Mouse (Mus musculus) megakaryocyte, embryonic 14.5 days (primary cell): ENCODE data around the gene Gabpb2. TPM values are rescaled to one million over a fixed set of nuclear protein-coding genes. Genes with fewer than 3 reads are reported as not detected.
A peak's percentile ranks its signal among the peaks of the same experiment; 100 is the strongest.
"Not testable (repeated sequence)": the region's sequence is repeated elsewhere in the genome, so short reads cannot be mapped to it uniquely, and the experiment has no call there.

Experiments used
- H3K27me3 ChIP-seq: replicated peaks from 2 replicates; pipeline ENCODE3; 2012; ENCODE audit warnings: inconsistent platforms
- H3K36me3 ChIP-seq: replicated peaks from 2 replicates; pipeline ENCODE3; 2012; ENCODE audit warnings: low read length, inconsistent platforms, mixed read lengths
- H3K4me1 ChIP-seq: 2 replicates; pipeline ENCODE4 v1.6.1; 2012; ENCODE audit warnings: inconsistent platforms
- H3K4me3 ChIP-seq: replicated peaks from 2 replicates; pipeline ENCODE3; 2012; ENCODE audit warnings: moderate library complexity, mild to moderate bottlenecking, inconsistent platforms
- H3K9me3 ChIP-seq: 2 replicates; pipeline ENCODE4 v1.6.1; 2012; ENCODE audit warnings: inconsistent platforms
- FLI1 ChIP-seq: IDR thresholded peaks from 2 replicates; pipeline ENCODE4 v1.6.1; 2012; ENCODE audit warnings: low read length, inconsistent platforms, mixed read lengths
- GATA1 ChIP-seq: IDR thresholded peaks from 3 replicates; pipeline ENCODE4 v1.6.1; 2012; ENCODE audit warnings: mixed read lengths, low read length, inconsistent platforms, borderline replicate concordance
- polyA plus RNA-seq: library from polyadenylated mRNA; stranded (reverse); fragments of >175 nt; gene quantifications from 2 replicates; pipeline ENCODE4 v1.2.3, GENCODE M21; 2012; ENCODE audit warnings: low replicate concordance; ENCODE audit not compliant: insufficient read depth

Gabpb2 gene
- polyA plus RNA-seq, 1 experiment: 0.60 TPM

GRCm38 (mm10) chr3:95140795-95141194 lies 76.9 kb downstream of the Gabpb2 start:
- Histone ChIP-seq H3K4me3 (peak overlapping the region; percentile 90), H3K36me3 (peaks cover 42% of the 10 kb centered on the region), H3K4me1 (peaks cover 55% of the 10 kb centered on the region), H3K9me3 (no peaks in the 10 kb centered on the region), H3K27me3 (no peaks in the 10 kb centered on the region)
- TF ChIP-seq GATA1 (no peak), FLI1 (no peak)

GRCm38 (mm10) chr3:95140289-95140595 lies 77.5 kb downstream of the Gabpb2 start:
- peak overlapping the region; percentile 79 for H3K4me3 ChIP-seq
- H3K9me3 ChIP-seq: no peaks in the 10 kb centered on the region

GRCm38 (mm10) chr3:95139586-95140288 lies 78.0 kb downstream of the Gabpb2 start:
- Histone ChIP-seq H3K9me3 (no peaks in the 10 kb centered on the region), H3K4me3 (peak overlapping the region; percentile 79), H3K36me3 (peaks cover 42% of the 10 kb centered on the region), H3K27me3 (no peaks in the 10 kb centered on the region), H3K4me1 (peaks cover 64% of the 10 kb centered on the region)
- no peak for TF ChIP-seq FLI1
- no peak for TF ChIP-seq GATA1

More at GRCm38 (mm10) chr3:95140289-95140595, 77.5 kb downstream of the Gabpb2 start:
- TF ChIP-seq FLI1 (no peak), GATA1 (no peak)
- Histone ChIP-seq H3K36me3 (peaks cover 42% of the 10 kb centered on the region), H3K27me3 (no peaks in the 10 kb centered on the region), H3K4me1 (peaks cover 61% of the 10 kb centered on the region)

- peak overlapping the region; percentile 92 for H3K4me3 ChIP-seq
- peaks cover 58% of the 10 kb centered on the region for H3K4me1 ChIP-seq
- H3K27me3 ChIP-seq: no peaks in the 10 kb centered on the region
- H3K36me3 ChIP-seq: peaks cover 54% of the 10 kb centered on the region
- H3K9me3 ChIP-seq: no peaks in the 10 kb centered on the region
- no peak for TF ChIP-seq GATA1
- no peak for TF ChIP-seq FLI1
Observed at GRCm38 (mm10) chr3:95136336-95136735, 81.4 kb downstream of the Gabpb2 start.

GRCm38 (mm10) chr3:95135433-95136052 lies 82.2 kb downstream of the Gabpb2 start:
- Histone ChIP-seq H3K4me1 (peaks cover 50% of the 10 kb centered on the region), H3K9me3 (no peaks in the 10 kb centered on the region), H3K27me3 (no peaks in the 10 kb centered on the region), H3K36me3 (peaks cover 53% of the 10 kb centered on the region), H3K4me3 (peak overlapping the region; percentile 92)
- TF ChIP-seq GATA1 (peak; percentile 46; the same call in 1 of the 3 replicates), FLI1 (no peak)

- Histone ChIP-seq H3K27me3 (no peaks in the 10 kb centered on the region), H3K9me3 (no peaks in the 10 kb centered on the region), H3K36me3 (peaks cover 52% of the 10 kb centered on the region), H3K4me3 (peak overlapping the region; percentile 92), H3K4me1 (peaks cover 45% of the 10 kb centered on the region)
- no peak for TF ChIP-seq FLI1
- TF ChIP-seq GATA1: no peak
Observed at GRCm38 (mm10) chr3:95135023-95135422, 82.7 kb downstream of the Gabpb2 start.

GRCm38 (mm10) chr3:95134133-95134532 lies 83.6 kb downstream of the Gabpb2 start:
- Histone ChIP-seq H3K4me1 (peaks cover 37% of the 10 kb centered on the region), H3K36me3 (peaks cover 53% of the 10 kb centered on the region)
- H3K4me3 ChIP-seq, H3K27me3 ChIP-seq, H3K9me3 ChIP-seq: not testable (repeated sequence)

GRCm38 (mm10) chr3:95133680-95134101 lies 84.0 kb downstream of the Gabpb2 start, which contains the start of the genes Scnm1 and Lysmd1:
TSS of gene Scnm1 (minus strand) at chr3:95134011.
TSS of gene Lysmd1 (plus strand) at chr3:95134088.
- H3K27me3 ChIP-seq: no peaks in the 10 kb centered on the region

GRCm38 (mm10) chr3:95133176-95133575 lies 84.5 kb downstream of the Gabpb2 start:
- peaks cover 62% of the 10 kb centered on the region for H3K36me3 ChIP-seq
- peak overlapping the region; percentile 93 for H3K4me3 ChIP-seq
- H3K27me3 ChIP-seq: no peaks in the 10 kb centered on the region
- no peak for TF ChIP-seq FLI1
- TF ChIP-seq GATA1: no peak
- H3K9me3 ChIP-seq: no peaks in the 10 kb centered on the region
- H3K4me1 ChIP-seq: peaks cover 41% of the 10 kb centered on the region

More at GRCm38 (mm10) chr3:95133680-95134101, 84.0 kb downstream of the Gabpb2 start, which contains the start of the genes Scnm1 and Lysmd1:
- no peaks in the 10 kb centered on the region for H3K9me3 ChIP-seq
- TF ChIP-seq GATA1: no peak; the same call in 2 of the 3 replicates
- no peak for TF ChIP-seq FLI1
- H3K4me3 ChIP-seq: peak within 1 kb of the TSS; percentile 93
- peaks cover 58% of the 10 kb centered on the region for H3K36me3 ChIP-seq
- H3K4me1 ChIP-seq: peaks cover 37% of the 10 kb centered on the region

- not testable (repeated sequence) for H3K4me3 ChIP-seq, H3K27me3 ChIP-seq, H3K9me3 ChIP-seq
- peaks cover 38% of the 10 kb centered on the region for H3K4me1 ChIP-seq
- H3K36me3 ChIP-seq: peaks cover 64% of the 10 kb centered on the region
Observed at GRCm38 (mm10) chr3:95132389-95132788, 85.3 kb downstream of the Gabpb2 start.

Other genes with a start within 250 kb of the Gabpb2 start
- 1.4 and 2.1 TPM in 2 replicates for gene Pi4kb, start 243.2 kb downstream of the Gabpb2 start, polyA plus RNA-seq
- gene Zfp687, start 202.5 kb downstream of the Gabpb2 start, polyA plus RNA-seq: 13.6 and 16.9 TPM in 2 replicates
- gene Psmd4, start 175.3 kb downstream of the Gabpb2 start, polyA plus RNA-seq: 24.8 and 169 TPM in 2 replicates
- gene Pip5k1a, start 111.0 kb downstream of the Gabpb2 start, polyA plus RNA-seq: 6.3 and 16.2 TPM in 2 replicates
- gene Vps72, start 106.9 kb downstream of the Gabpb2 start, polyA plus RNA-seq: 231 and 749 TPM in 2 replicates
- not detected in 2 replicates for gene Tmod4, start 93.4 kb downstream of the Gabpb2 start, polyA plus RNA-seq
- gene Scnm1, start 83.9 kb downstream of the Gabpb2 start, polyA plus RNA-seq: 5.8 and 7.2 TPM in 2 replicates
- gene Lysmd1, start 83.8 kb downstream of the Gabpb2 start, polyA plus RNA-seq: 3.8 and 5.1 TPM in 2 replicates
- gene Tnfaip8l2, start 75.6 kb downstream of the Gabpb2 start, polyA plus RNA-seq: 34.2 TPM in 1 of 2 replicates, not detected in the other
- 1.2 and 4.0 TPM in 2 replicates for gene Sema6c, start 57.5 kb downstream of the Gabpb2 start, polyA plus RNA-seq
- 183 and 363 TPM in 2 replicates for gene Cdc42se1, start 10.8 kb upstream of the Gabpb2 start, polyA plus RNA-seq
- 10.4 and 11.3 TPM in 2 replicates for gene Mllt11, start 14.3 kb upstream of the Gabpb2 start, polyA plus RNA-seq
- 1.7 and 3.7 TPM in 2 replicates for gene Gm128, start 23.7 kb upstream of the Gabpb2 start, polyA plus RNA-seq
- 0.30 TPM in 1 of 2 replicates, not detected in the other for gene Bnipl, start 33.3 kb upstream of the Gabpb2 start, polyA plus RNA-seq
- gene Mindy1, start 63.4 kb upstream of the Gabpb2 start, polyA plus RNA-seq: 517 and 1,363 TPM in 2 replicates
- gene Prune1, start 64.2 kb upstream of the Gabpb2 start, polyA plus RNA-seq: 5.2 and 6.0 TPM in 2 replicates
- gene Anxa9, start 89.3 kb upstream of the Gabpb2 start, polyA plus RNA-seq: 0.66 TPM in 1 of 2 replicates, not detected in the other
- gene Cers2, start 96.9 kb upstream of the Gabpb2 start, polyA plus RNA-seq: 36.9 and 124 TPM in 2 replicates
- gene Setdb1, start 139.3 kb upstream of the Gabpb2 start, polyA plus RNA-seq: 2.3 and 6.3 TPM in 2 replicates
- gene 4930558C23Rik, start 184.9 kb upstream of the Gabpb2 start, polyA plus RNA-seq: not detected in 2 replicates
- gene Arnt, start 216.5 kb upstream of the Gabpb2 start, polyA plus RNA-seq: 11.1 and 19.7 TPM in 2 replicates